Mouse (Mus musculus) gastrocnemius, postnatal 14 days (tissue): ENCODE measurements around the gene Nrsn2. TPM values are rescaled to one million over a fixed set of nuclear protein-coding genes. Genes with fewer than 3 reads are reported as not detected.

Source experiments
- DNase-seq: peaks from one replicate; pipeline ENCODE4 v3.0.0; 2021; ENCODE audit warnings: mixed read lengths
- intact Hi-C: fragments of 180-260 bp; cut with DNase I; formaldehyde crosslinking; loops from one replicate; pipeline ENCODE4 v1.15.1; 2025; ENCODE audit warnings: low total_unique reads
- total RNA-seq, 2 experiments: library from RNA; stranded (reverse); gene quantifications; 2 replicates each; pipeline ENCODE4 v1.2.3; 2021

Nrsn2 gene
- total RNA-seq, 2 experiments from 2014 or later: not detected

GRCm38 (mm10) chr2:152322198-152322597 lies 54.2 kb downstream of the Nrsn2 start:
- intact Hi-C loops: no loop called here
- no peak for DNase-seq

- intact Hi-C loops: no loop called here
- DNase-seq: no peak
Observed at GRCm38 (mm10) chr2:152321558-152321957, 54.9 kb downstream of the Nrsn2 start.

Other genes with a start within 250 kb of the Nrsn2 start
- 10 to 100 TPM; 18.4 to 20.4 TPM for gene Tcf15, start 233.1 kb downstream of the Nrsn2 start, total RNA-seq
- 10 to 100 TPM; 64.5 to 73.4 TPM for gene Csnk2a1, start 149.8 kb downstream of the Nrsn2 start, total RNA-seq
- gene Tbc1d20, start 82.8 kb downstream of the Nrsn2 start, total RNA-seq: 10 to 100 TPM; 28.8 to 33.2 TPM
- 10 to 100 TPM; 31.1 to 34.8 TPM for gene Rbck1, start 44.0 kb downstream of the Nrsn2 start, total RNA-seq
- gene Trib3, start 32.6 kb downstream of the Nrsn2 start, total RNA-seq: 1 to 10 TPM; 1.0 to 1.6 TPM
- 1 to 10 TPM; 2.9 to 4.3 TPM for gene Sox12, start 21.4 kb upstream of the Nrsn2 start, total RNA-seq
- gene Zcchc3, start 38.4 kb upstream of the Nrsn2 start, total RNA-seq: 1 to 10 TPM; 2.7 to 3.2 TPM
- gene 6820408C15Rik, start 38.9 kb upstream of the Nrsn2 start, total RNA-seq: not detected
- gene Defb23, start 88.0 kb upstream of the Nrsn2 start, total RNA-seq: not detected
- not detected for gene Defb20, start 100.4 kb upstream of the Nrsn2 start, total RNA-seq
- gene Defb22, start 113.5 kb upstream of the Nrsn2 start, total RNA-seq: not detected
- gene Defb26, start 135.1 kb upstream of the Nrsn2 start, total RNA-seq: not detected
- not detected for gene Defb28, start 141.6 kb upstream of the Nrsn2 start, total RNA-seq
- not detected for gene Defb29, start 163.5 kb upstream of the Nrsn2 start, total RNA-seq
- not detected for gene Gm17416, start 192.7 kb upstream of the Nrsn2 start, total RNA-seq
- gene Defb21, start 196.1 kb upstream of the Nrsn2 start, total RNA-seq: not detected
- gene Defb19, start 203.7 kb upstream of the Nrsn2 start, total RNA-seq: not detected
- gene Defb45, start 222.8 kb upstream of the Nrsn2 start, total RNA-seq: not detected
- gene Defb36, start 227.7 kb upstream of the Nrsn2 start, total RNA-seq: not detected
- 1 to 10 TPM; 1.3 to 1.4 TPM for gene Defb25, start 246.4 kb upstream of the Nrsn2 start, total RNA-seq